Mouse (Mus musculus) frontal cortex, postnatal 36 days (tissue): ENCODE data around the gene Wnt4.

ENCODE experiments used
- DNase-seq, 2 experiments: peaks; one replicate each; pipeline ENCODE4 v3.0.0; 2022; ENCODE audit warnings: low spot score in 2 of 2

The Wnt4 gene

DNA sequence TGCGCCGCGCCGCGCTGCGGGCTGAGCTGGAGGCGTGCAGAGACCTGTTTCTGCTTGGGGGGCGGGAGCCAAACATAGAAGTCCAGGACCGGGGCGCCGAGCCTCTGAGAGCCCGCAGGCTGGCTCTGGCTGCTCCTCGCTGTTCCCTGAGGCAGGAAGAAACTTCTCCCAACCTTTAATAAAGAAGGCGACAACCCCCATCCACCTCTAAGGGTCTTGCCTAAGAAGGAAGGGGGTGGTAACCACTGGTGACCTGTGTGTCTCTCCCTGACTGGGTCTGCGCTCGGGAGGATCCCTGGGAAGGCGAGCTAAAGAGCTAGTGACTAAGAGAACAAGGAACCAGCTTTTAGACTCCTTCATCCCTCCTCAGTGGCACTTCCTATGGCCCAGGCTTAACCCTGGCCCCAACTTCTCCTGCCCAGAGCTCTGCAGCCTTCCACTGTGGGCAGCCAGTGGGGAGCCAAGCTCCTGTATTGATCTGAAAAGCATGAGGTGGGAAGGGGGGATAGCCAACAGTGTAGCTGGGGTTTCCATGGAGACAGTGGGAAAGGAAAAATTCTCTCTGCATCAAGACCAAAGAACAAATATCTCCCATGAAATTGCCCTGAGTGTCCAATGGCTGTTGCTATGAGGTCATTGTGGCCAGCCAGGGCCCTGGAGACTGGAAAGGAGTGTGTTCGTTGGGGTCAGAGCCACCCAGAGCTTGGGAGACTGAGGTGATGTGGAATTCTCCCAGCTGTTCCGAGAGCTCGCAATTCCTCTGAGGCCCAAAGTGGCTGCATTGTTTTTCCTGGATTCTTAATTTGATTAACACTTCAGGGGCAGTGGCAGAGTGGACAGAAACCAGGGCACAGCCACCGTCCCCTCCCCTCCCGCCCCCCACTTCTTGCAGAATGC is 1.1 kb downstream of the Wnt4 start:
- DNase-seq = peak; percentile 37 to 46

DNA sequence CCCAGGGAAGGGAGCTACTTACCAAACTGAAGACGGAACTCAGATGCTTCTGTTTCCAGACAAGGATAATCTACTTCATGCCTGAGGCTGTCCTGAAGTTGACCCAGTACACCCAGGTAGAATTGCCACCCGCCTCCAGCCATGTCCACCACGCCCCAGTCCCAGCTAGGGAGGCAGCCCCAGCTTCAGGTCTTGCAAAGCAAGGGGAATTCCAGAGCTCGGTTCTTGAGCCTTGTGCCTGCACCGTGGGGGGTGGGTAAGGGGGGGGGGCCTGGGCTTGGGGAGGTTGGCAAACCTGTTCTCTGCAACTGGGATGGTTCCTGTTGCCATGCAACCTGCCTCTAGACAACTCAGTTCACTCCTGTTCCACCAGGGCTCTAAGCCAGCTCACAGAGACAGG is 2.1 kb downstream of the Wnt4 start:
- DNase-seq = no peak

DNA sequence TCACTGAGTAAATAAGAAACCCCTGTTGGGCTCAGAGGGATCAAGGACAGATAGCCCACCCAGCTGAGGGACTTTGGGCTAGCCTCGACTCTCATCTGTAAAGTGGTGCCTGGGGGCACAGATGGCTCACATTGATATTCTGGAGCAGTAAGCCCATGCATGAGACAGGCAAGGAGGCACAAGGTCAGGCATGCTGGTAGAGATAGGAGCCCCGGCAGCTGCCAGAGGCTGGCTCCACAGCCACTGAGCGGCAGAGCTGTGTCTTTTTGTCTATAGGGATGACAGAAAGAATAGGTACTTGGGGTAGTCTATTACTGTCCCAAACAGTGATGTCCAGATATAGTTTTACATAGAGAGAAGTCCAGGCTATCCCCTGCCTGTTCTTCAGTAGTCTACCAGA is 4.0 kb downstream of the Wnt4 start:
- DNase-seq = no peak

DNA sequence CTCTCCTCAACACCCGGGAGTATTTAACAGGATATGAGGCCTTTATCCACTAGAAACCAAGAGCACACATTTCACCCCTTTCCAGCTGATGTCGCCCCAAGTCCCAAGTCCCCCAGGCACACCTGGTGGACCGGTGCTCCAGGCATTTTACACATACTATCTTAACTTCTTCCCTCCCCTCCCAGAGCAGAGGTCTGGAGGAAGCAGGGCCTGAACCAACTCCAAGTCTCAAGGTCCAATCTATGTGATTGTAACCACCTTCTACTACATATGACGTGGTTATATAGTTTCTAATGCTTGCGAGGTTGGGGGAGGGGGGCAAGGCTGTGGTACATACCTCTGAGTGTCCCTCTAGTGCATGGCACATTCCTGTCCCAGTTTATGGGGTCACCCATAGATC is 4.8 kb downstream of the Wnt4 start:
- DNase-seq = no peak

DNA sequence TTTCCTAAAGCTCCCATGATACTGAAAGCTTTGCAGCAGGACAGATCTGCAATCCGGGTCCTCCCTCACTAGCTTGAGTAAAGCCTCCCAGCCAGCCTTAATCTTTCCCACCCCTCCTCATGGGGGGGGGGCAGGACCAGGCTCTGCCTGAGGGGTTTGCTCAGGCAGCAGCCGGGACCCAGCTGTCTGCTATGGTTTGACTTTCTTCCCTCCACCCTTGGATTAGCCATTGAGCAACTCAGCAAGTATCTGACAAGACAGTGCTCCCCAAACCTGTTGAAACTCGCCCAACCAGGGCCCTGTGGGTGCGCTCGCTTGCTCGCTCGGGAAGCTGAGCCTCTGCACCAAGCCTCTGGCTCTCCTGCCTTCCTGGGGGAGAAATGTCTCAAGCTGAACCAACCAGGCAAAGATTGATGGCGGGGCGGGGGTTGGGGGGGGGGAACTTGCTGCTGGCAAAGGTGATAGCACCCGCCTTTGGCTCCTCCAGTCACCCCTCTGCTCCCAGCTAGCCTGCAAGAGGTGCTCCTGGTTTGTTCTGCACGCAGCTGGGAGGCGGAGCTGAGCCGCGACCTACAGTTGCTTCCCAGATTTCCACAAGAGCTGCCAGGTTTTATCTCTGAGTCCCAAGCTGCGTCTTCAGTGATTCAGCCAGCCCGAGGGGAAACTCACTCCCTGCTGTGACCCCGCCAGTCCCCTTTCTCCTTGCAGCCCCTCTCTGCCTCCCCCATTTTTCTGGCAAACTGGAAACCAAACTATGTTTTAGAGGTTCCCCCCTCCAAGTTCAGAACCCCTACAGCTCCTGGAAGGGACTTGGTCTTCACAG is 5.5 kb downstream of the Wnt4 start:
- no peak for DNase-seq

DNA sequence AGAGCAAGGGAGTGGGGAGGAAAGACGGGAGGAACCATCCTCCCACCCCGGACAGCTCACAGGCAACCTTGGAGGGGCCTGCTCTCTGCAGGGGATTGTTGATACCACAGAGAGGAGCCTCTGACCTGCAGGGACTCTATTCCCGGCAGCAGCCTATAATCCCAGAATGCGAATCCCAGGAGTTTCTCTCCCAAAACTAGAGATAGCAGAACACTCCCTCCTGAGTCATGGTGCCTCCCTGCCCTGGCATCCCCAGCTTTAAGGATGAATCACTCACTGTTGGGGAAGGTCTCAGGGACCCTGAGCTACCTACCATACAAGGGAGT is 6.1 kb downstream of the Wnt4 start:
- no peak for DNase-seq

DNA sequence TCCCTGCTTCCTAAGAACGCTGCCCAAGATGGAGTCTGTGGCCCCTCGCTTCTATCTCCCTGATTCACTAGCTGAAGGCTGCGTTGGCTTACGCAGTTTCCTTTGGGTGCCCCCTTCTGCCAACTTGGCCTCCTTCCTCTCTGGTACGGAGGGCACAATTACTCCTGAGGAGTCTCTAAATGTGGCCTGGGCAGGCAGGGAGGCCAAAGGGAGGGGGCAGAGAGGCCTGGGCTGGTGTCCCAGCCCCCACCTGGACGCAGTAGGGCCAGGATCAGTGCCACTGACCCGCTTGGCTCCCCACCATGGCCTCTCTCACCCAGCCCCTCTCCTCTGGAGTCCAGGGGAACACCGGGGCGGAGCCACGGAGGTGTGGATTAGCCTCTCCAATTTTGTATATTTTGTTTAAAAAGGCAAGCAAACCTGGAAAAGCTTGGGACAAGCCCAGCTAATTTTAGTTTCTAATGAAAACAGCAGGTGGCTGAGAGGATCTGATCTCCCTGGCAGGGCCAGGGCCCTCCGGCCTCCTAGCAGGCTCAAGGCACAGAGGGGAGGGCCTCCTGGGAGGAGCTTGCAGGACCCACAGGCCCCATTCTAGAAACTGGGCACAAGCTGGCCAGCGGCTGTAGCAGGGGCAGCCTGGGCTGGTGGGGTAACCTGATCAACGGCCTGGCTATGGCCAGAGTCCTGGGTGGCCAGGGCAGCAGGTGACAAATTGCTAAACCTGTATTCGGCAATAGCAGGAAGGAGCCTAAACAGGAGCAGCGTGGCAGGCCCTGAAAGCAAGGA is 8.8 kb downstream of the Wnt4 start:
- no peak for DNase-seq

DNA sequence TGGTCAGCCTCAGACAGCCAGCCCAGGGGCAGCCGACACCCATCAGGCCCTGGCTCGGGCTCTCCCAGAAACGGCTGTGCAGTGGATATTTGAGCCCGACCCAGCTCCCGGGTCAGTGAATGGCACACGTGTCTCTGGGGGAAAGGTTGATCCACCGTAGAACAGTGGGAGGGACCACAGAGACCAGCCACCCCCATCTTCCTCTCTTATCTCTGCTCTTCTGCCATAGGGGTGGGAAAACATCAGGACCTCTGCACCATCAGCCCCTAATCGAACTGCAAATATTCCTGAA is 9.3 kb downstream of the Wnt4 start:
- DNase-seq = no peak

DNA sequence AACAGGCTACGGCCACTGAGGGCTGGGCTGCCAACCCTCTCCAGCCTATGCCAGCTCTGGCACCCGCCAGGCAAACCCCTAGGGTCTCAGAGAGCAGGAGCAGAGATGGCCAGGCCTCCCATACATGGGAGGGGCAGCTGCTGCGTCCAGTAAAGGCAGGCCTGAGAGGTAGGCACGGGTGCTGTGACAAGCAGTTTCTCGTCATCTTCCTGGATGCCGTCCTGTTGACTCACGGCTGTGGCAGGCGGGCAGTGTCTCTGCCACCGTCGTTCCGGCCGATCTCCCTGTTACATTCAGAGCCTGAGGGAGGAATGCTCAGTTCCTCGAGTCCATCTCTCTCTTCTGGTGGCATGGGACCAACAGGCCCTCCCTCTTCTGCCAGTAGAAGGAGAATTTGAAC is 9.9 kb downstream of the Wnt4 start:
- DNase-seq = no peak

DNA sequence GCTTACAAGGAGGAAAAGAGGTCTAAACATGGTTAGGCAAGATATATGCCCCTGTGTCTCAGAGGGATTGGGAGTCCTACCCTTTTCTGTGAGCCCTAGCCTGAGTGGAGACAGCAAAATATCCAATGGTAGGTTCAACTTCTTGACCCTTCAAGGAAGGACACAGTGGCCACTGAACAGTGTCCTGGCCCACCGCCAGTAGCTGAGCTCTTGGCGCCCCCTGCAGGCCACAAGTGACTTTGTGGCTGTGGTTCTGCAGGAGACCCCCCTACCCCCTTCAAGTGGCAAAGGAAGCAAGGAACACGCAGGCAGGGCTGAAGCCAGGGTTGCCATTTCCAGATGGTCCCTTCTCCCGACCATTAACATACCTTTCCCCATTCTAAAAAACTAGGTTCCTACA is 10.5 kb downstream of the Wnt4 start:
- DNase-seq = peak in 1 of 2 experiments; percentile 45

DNA sequence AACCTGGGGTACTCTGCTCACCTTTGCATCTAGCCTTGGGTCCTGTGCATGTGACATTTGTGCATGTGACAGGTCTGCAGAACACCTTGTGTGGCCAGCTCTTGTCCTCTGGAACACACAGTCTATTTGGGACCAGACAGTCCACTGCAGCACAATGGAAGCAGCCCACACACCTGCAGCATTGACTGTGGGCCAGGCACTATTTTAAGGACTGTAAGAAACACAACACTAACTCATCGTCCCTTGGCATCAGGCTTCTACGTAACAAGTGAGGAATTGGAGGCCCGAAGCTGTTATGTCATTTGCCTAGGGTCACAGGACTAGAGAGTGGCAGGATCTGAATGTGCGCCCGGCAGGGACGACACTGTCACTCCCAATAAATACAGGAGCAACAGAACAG is 12.4 kb downstream of the Wnt4 start:
- no peak for DNase-seq

DNA sequence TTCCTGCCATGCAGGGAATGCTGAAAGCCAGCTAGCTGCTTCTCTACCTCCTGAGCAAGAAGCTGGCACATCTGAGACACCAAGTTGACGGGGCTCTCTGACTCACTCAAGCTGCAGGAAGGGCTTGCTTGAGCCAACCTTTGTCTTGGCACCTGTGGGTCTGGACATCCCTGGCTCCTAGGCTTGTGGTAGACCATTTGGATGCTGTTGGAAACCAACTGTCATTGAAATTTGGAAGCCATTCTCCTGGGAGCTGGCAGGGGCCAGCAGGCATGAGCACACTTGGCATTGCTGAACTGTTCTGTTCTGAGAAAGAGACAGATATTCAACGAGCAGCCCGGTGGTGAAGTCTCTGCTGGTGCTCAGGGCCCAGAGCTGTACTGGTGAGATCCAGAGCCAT is 13.0 kb downstream of the Wnt4 start:
- no peak for DNase-seq

DNA sequence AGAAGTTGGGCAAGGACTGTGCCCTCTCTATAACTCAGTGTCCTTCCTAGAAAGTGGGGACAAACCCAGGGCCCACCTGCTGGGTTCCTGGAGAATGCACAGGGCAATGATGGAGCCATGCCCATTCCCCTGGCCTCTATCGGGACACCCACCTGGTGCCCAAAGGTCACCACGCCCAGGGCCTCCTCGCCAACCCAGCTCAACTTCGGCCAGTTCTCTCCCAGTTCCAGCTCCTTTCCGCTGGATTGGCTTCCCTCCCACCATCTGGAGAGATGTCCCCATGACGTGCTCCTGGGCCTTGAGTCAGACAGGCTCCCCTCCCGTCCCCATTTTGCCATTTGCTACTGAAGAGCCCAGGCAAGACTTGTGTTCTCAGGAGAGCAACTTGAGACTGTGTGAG is 15.3 kb downstream of the Wnt4 start:
- no peak for DNase-seq

DNA sequence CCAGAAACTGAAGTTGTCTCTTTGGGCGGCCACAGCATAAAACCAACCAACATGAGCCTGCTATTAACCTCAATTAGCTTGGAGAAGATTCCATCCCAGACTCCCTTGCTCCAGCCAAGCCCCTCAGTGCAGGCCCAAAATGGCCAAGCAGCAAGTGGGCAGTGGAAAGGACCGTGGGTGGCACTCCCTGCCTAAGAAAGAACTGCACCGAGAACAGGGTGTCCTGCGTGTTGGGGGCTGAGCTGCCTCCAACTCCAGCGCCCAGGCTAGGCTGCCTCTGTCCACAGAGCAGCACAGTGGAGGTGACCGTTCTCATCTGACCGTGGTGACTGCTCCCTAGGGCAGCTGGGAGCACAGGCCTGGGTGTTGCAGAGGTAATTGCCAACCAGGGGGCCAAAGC is 16.7 kb downstream of the Wnt4 start:
- no peak for DNase-seq

DNA sequence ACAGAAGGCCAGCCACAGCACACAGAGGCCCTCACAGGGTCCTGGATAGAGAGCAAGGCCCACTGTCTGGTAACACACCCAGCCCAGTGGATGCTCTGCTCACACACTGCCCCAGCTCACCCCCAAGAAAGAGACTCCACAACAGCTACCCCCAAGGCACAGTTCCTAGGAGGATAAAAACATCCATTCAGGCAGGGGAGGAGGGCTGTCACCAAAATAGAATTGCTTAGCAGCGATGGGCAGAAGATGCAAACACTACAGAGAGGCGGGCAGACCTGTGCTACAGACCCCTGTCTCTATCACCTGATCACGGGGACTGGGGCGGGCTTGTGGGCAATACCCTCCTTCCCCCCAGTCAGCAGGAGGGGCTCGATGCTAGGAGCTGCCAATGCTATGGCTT is 17.2 kb downstream of the Wnt4 start:
- peak in 1 of 2 experiments; percentile 56 for DNase-seq

DNA sequence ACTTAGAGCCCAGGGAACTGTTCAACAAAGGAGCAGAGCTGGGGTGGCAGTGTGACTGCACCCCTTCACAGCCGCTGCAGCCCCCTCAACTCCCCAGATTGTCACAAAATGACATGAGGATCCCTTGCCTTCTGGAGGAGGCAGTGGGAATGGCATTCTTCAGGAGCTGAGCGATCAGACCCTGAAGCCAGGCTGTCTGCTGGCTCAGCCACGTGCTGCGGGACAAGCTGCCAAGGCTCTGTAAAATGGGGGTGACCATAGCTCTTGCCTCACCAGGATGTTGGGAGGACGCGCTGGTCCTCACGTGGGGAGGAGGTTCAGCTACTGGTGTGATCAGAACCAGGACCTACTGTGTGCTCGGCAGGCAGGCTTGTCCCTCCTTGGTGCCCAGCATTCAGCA is 17.7 kb downstream of the Wnt4 start:
- DNase-seq = peak; percentile 64 to 76

DNA sequence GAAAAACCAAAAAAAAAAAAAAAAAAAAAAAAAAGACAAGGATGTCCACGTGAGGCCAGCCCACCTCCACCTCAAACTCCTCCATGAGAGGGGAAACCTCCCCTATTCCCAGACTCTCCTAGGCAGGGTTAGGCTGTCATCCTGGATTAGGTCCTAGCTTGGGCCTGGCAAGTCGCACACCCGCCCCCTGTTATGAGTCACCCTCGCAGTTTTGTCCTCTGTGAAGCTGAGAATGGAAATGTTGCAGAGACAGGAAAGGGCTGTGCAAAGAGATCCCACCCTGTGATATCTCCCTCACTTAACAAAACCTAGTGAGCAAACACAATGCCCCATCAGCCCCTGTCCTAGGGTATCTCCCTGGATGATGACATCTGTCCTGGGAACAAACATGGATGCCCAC is 20.3 kb downstream of the Wnt4 start:
- peak; percentile 63 for DNase-seq

DNA sequence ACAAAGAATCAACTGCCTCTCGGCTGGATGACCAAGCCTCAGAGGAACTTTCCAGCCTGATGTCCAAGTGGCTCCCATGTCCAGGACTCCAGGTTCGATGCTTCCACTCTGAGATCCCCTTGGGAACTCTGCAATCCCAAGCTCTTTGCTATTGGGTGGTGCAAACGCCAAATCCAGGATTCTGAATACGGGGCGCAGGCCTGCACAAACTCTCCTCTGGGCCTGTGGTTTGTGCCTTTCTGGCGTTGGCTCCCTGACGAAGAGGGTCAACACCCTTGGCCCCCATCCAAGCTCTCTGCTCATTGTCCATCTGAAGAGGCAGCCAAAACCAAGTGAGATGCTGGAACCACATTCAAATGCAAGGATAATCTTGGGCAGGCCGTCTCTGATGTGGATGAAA is 21.1 kb downstream of the Wnt4 start:
- no peak for DNase-seq

DNA sequence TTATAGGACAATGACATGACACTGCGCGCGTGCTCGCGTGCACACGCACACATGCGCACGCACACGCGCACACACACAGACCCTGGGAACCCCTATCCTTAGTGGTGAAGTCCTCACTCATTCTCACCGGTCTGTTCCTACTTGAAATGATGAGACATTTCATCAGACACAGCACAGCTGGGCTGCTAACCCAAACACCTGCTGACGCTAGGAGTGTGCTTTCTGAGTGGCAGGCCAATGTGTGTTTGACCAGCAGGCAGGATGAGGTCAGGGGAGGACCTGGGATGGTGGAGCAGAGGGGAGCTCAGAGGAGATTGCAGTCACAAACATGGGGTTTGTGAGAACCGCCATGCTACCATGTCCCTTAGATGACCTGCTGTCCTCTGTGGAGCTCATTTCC is 22.9 kb downstream of the Wnt4 start:
- no peak for DNase-seq

DNA sequence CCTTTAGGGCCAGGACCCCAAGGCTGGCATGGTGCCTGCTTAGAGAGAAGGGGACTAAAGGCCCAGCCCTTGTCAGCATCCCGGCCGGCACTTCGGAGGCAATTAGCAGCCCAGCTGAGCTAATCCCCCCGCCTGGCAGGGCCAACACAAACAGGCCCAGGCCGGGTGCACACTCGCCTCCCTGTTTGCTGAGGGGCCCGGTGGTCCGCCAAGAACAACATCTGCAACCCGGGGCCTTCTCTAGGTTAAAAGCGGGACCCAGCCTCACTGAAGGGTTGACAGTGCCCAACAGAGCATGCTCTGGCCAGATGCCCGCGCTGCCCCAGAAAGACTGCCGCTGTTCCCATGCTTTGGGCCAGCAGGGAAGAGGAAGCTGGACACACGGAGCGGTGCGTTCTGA is 24.3 kb downstream of the Wnt4 start:
- peak in 1 of 2 experiments; percentile 32 for DNase-seq

DNA sequence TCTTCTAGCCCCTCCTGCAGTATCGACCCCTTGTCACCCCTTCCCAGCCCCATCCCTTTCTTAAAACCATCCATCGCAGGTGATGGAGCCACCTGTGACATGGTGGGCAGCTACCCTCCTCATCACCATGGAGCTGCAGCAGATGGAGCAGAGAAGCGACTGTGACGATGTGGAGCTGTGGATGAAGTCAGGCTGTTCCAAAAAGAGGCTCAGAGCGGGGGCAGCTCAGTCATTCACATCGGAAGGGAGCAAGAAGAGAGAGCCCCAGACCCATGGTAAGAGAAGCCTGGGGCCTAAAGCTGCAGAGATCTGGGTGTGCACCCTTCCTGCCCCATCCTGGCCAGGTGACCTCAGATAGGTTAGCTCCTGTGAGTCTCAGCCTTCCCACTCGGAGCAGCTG is 26.8 kb downstream of the Wnt4 start:
- DNase-seq = no peak

DNA sequence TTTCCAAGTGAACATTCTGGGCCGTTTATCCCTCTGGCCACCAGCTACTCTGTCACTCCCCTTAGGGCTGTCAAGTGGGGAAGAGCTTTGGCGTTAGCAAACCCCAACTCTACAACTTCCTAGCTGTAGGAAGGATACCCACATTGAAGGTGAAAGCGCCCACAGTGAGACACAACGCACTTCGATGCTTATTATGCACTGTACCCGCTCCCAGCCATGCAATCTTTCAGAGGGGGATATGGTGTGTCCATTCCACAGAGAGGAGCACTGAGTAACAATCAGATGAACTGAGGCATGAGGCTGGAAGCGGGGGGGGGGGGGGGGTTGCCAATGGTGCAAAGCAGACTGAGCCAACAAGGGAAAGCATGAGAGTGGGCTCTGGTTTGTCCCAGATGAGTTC is 27.8 kb downstream of the Wnt4 start:
- DNase-seq = no peak
